Mouse (Mus musculus) testis, adult 2 months (tissue): ENCODE data around the gene Stard5. TPM values are rescaled to one million over a fixed set of nuclear protein-coding genes. Genes with fewer than 3 reads are reported as not detected.

ENCODE experiments used
- H3K27ac ChIP-seq: fragments of 200-500 bp; 2 replicates; pipeline ENCODE4 v1.5.1; 2012; ENCODE audit warnings: low read depth, low read length; ENCODE audit not compliant: control insufficient read depth, insufficient read depth
- H3K27me3 ChIP-seq: fragments of 200-500 bp; 2 replicates; pipeline ENCODE4 v1.6.1; 2012; ENCODE audit warnings: mild to moderate bottlenecking, low read length, moderate library complexity; ENCODE audit not compliant: control insufficient read depth, insufficient read depth
- H3K36me3 ChIP-seq: fragments of 200-500 bp; 2 replicates; pipeline ENCODE4 v1.6.1; 2012; ENCODE audit warnings: mild to moderate bottlenecking, low read length; ENCODE audit not compliant: control insufficient read depth, insufficient read depth
- H3K4me1 ChIP-seq: fragments of 200-500 bp; 2 replicates; pipeline ENCODE4 v1.6.1; 2012; ENCODE audit warnings: low read length; ENCODE audit not compliant: control insufficient read depth, insufficient read depth
- H3K4me3 ChIP-seq: fragments of 200-500 bp; 2 replicates; pipeline ENCODE4 v1.5.1; 2012; ENCODE audit warnings: low read depth, mild to moderate bottlenecking, low read length, moderate library complexity, mixed read lengths; ENCODE audit not compliant: control insufficient read depth
- CTCF ChIP-seq: fragments of 200-500 bp; IDR thresholded peaks from 2 replicates; pipeline ENCODE4 v1.5.1; 2012; ENCODE audit warnings: low read depth, mild to moderate bottlenecking, inconsistent platforms, low read length, moderate library complexity; ENCODE audit not compliant: control insufficient read depth, insufficient read depth, insufficient replicate concordance
- POLR2A ChIP-seq: fragments of 200-500 bp; IDR thresholded peaks from 2 replicates; pipeline ENCODE4 v1.6.1; 2012; ENCODE audit warnings: low read depth, mild to moderate bottlenecking, inconsistent platforms, low read length, moderate library complexity; ENCODE audit not compliant: control insufficient read depth
- polyA plus RNA-seq: library from polyadenylated mRNA; depleted of rRNA; stranded (reverse); fragments of >200 nt; gene quantifications from 2 replicates; pipeline ENCODE4 v1.2.3, GENCODE M21; 2012; rRNA removed

Stard5 gene
- polyA plus RNA-seq, 1 experiment, result 4.8 TPM

GRCm38 (mm10) chr7:83699066-83699745 lies 67.4 kb downstream of the Stard5 start:
- TF ChIP-seq POLR2A (no peak), CTCF (no peak)
- Histone ChIP-seq H3K4me1 (no peaks in the 10 kb centered on the region), H3K4me3 (no peak overlapping the region), H3K27me3 (no peaks in the 10 kb centered on the region), H3K36me3 (no peaks in the 10 kb centered on the region), H3K27ac (no peak overlapping the region)

Other genes with a start within 250 kb of the Stard5 start
- gene Tmc3, start 47.0 kb upstream of the Stard5 start, polyA plus RNA-seq, result 0.33 and 0.42 TPM in 2 replicates
- 0.63 and 1.3 TPM in 2 replicates for gene Il16, start 113.8 kb downstream of the Stard5 start, polyA plus RNA-seq
- gene Cfap161, start 162.9 kb downstream of the Stard5 start, polyA plus RNA-seq, result 53.9 and 59.4 TPM in 2 replicates